Mouse (Mus musculus) hindbrain, embryonic 13.5 days (tissue): ENCODE measurements at regions not wholly inside any gene's neighbourhood (a gene's known extent, or its start where the extent isn't known, plus 50 kb on each side); places are given as distances from the start of the nearest gene placed in this dataset.

Experiments used
- ATAC-seq: fragments of 200-750 bp; cut with Nextera tagmentation; 2 replicates; pipeline ENCODE4 v1.8.0; 2017; ENCODE audit warnings: moderate TSS enrichment; ENCODE audit not compliant: low FRiP score
- H3K27ac ChIP-seq: fragments of 300-500 bp; sonication (generic); 2 replicates; pipeline ENCODE4 v1.5.1; 2015; ENCODE audit warnings: inconsistent platforms, mild to moderate bottlenecking, moderate library complexity
- H3K27me3 ChIP-seq: fragments of 300-500 bp; sonication (generic); 2 replicates; pipeline ENCODE4 v1.6.1; 2015; ENCODE audit warnings: mild to moderate bottlenecking, inconsistent platforms
- H3K36me3 ChIP-seq: fragments of 300-500 bp; sonication (generic); 2 replicates; pipeline ENCODE4 v1.6.1; 2015; ENCODE audit warnings: mild to moderate bottlenecking, inconsistent platforms
- H3K4me1 ChIP-seq: fragments of 300-500 bp; sonication (generic); replicated peaks from 2 replicates; pipeline ENCODE4 v1.6.1; 2015; ENCODE audit warnings: inconsistent platforms
- H3K4me2 ChIP-seq: fragments of 300-500 bp; sonication (generic); 2 replicates; pipeline ENCODE4 v1.6.1; 2015; ENCODE audit warnings: inconsistent platforms, mild to moderate bottlenecking, moderate library complexity
- H3K4me3 ChIP-seq: fragments of 300-500 bp; sonication (generic); 2 replicates; pipeline ENCODE4 v1.5.1; 2015; ENCODE audit warnings: mild to moderate bottlenecking, inconsistent platforms
- H3K9ac ChIP-seq: fragments of 300-500 bp; sonication (generic); 2 replicates; pipeline ENCODE4 v1.6.1; 2015; ENCODE audit warnings: mild to moderate bottlenecking, inconsistent platforms
- H3K9me3 ChIP-seq: fragments of 300-500 bp; sonication (generic); 2 replicates; pipeline ENCODE4 v1.6.1; 2016; ENCODE audit warnings: inconsistent platforms
- WGBS: fragments of 180-500 bp; shearing (Covaris S2); methylation state at CpG from one replicate; pipeline ENCODE4 v1.1.7; 2015; 5-methylcytosine and 5-hydroxymethylcytosine counted together

GRCm38 (mm10) chr19:32912323-32912722, 155.0 kb downstream of the Pten start:
- Histone ChIP-seq H3K9ac (no peak overlapping the region), H3K27me3 (no peaks in the 10 kb centered on the region), H3K27ac (no peak overlapping the region), H3K9me3 (no peaks in the 10 kb centered on the region), H3K36me3 (no peaks in the 10 kb centered on the region), H3K4me3 (no peak overlapping the region), H3K4me1 (0 out of 2 replicates have a peak, but pooled peaks cover 7% of the 10 kb centered on the region), H3K4me2 (no peak overlapping the region)
- WGBS, result 86% methylated on average over 3 of the region's 3 CpGs
- no peak for ATAC-seq

GRCm38 (mm10) chr19:32916507-32917280, 159.4 kb downstream of the Pten start:
- 84% methylated on average over 8 of the region's 8 CpGs for WGBS
- Histone ChIP-seq H3K9ac (no peak overlapping the region), H3K27me3 (no peaks in the 10 kb centered on the region), H3K4me2 (no peak overlapping the region), H3K36me3 (no peaks in the 10 kb centered on the region), H3K9me3 (no peaks in the 10 kb centered on the region), H3K4me3 (no peak overlapping the region), H3K4me1 (no peaks in the 10 kb centered on the region), H3K27ac (no peak overlapping the region)
- no peak for ATAC-seq

DNA sequence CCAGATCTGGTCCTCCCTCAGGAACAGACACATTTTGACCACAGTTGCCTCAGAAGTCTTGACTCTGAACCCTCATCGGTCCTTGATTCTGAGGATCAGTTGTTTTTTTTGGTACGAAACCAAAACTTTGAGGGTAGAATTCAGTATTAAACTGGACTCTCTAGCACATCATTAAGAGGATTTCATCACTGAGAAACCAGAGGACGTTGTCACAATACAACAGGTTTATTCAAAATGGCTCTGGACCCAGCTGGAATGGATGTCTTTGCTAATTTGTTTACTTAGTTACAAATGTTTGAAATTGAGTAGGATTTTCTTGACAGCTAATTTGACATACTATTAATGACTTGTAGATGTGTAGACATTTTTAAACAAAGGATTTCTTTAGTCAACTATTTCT, 163.7 kb downstream of the Pten start:
- no peak for ATAC-seq
- Histone ChIP-seq H3K36me3 (no peaks in the 10 kb centered on the region), H3K27me3 (no peaks in the 10 kb centered on the region), H3K4me2 (no peak overlapping the region), H3K9ac (no peak overlapping the region), H3K4me3 (no peak overlapping the region), H3K4me1 (no peaks in the 10 kb centered on the region), H3K9me3 (no peaks in the 10 kb centered on the region), H3K27ac (no peak overlapping the region)
- 81% methylated on average over 3 of the region's 3 CpGs for WGBS

DNA sequence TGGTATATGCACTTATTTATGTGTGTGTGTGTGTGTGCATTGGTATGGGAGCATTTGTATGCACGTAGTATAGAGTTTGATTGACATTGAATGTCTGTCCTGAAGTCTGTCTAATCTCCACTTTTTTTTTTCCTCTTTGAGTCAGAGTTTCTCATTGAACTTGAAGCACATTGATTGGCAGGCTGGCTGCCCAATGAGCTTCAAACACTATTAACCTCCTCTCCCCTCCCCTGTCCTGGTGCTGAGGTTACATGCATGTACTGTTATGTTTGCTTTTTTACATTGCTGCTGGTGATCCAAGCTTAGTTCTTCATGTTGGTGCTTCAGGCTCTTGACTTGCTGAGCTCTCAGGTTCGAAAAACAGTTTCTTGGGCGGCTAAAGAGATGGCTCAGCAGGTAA, 166.6 kb downstream of the Pten start:
- H3K27ac ChIP-seq, result no peak overlapping the region
- WGBS, result 91% methylated on average over 3 of the region's 3 CpGs
- H3K9me3 ChIP-seq, result no peaks in the 10 kb centered on the region
- H3K27me3 ChIP-seq, result no peaks in the 10 kb centered on the region
- no peaks in the 10 kb centered on the region for H3K36me3 ChIP-seq
- no peak overlapping the region for H3K4me3 ChIP-seq
- no peaks in the 10 kb centered on the region for H3K4me1 ChIP-seq
- no peak for ATAC-seq
- H3K9ac ChIP-seq, result no peak overlapping the region
- no peak overlapping the region for H3K4me2 ChIP-seq

- Histone ChIP-seq H3K4me2 (no peak overlapping the region), H3K36me3 (no peaks in the 10 kb centered on the region), H3K9me3 (no peaks in the 10 kb centered on the region), H3K9ac (no peak overlapping the region), H3K27me3 (no peaks in the 10 kb centered on the region), H3K4me3 (no peak overlapping the region), H3K27ac (no peak overlapping the region), H3K4me1 (no peaks in the 10 kb centered on the region)
- WGBS, result 71% methylated on average over 6 of the region's 6 CpGs
- ATAC-seq, result no peak
These were observed 168.6 kb downstream of the Pten start for GRCm38 (mm10) chr19:32925628-32926505.

- no peaks in the 10 kb centered on the region for H3K9me3 ChIP-seq
- no peaks in the 10 kb centered on the region for H3K36me3 ChIP-seq
- no peak overlapping the region for H3K9ac ChIP-seq
- 84% methylated on average over 4 of the region's 4 CpGs for WGBS
- H3K27ac ChIP-seq, result no peak overlapping the region
- H3K4me1 ChIP-seq, result no peaks in the 10 kb centered on the region
- no peak for ATAC-seq
- no peak overlapping the region for H3K4me3 ChIP-seq
- H3K27me3 ChIP-seq, result no peaks in the 10 kb centered on the region
- no peak overlapping the region for H3K4me2 ChIP-seq
These were observed 169.3 kb downstream of the Pten start for GRCm38 (mm10) chr19:32926571-32926970.

- no peak for ATAC-seq
- Histone ChIP-seq H3K4me1 (no peaks in the 10 kb centered on the region), H3K27me3 (no peaks in the 10 kb centered on the region), H3K27ac (no peak overlapping the region), H3K9ac (no peak overlapping the region), H3K36me3 (no peaks in the 10 kb centered on the region), H3K4me3 (no peak overlapping the region), H3K4me2 (no peak overlapping the region), H3K9me3 (no peaks in the 10 kb centered on the region)
- 91% methylated on average over 5 of the region's 5 CpGs for WGBS
These were observed 176.4 kb downstream of the Pten start for GRCm38 (mm10) chr19:32933676-32934075.

- no peak overlapping the region for H3K4me2 ChIP-seq
- H3K9me3 ChIP-seq, result no peaks in the 10 kb centered on the region
- no peaks in the 10 kb centered on the region for H3K36me3 ChIP-seq
- WGBS, result 87% methylated on average over 5 of the region's 5 CpGs
- H3K27ac ChIP-seq, result no peak overlapping the region
- no peaks in the 10 kb centered on the region for H3K27me3 ChIP-seq
- H3K4me3 ChIP-seq, result no peak overlapping the region
- H3K4me1 ChIP-seq, result no peaks in the 10 kb centered on the region
- H3K9ac ChIP-seq, result no peak overlapping the region
- ATAC-seq, result no peak
These were observed 178.3 kb downstream of the Pten start for GRCm38 (mm10) chr19:32935638-32936037.

- no peak for ATAC-seq
- H3K27ac ChIP-seq, result no peak overlapping the region
- no peaks in the 10 kb centered on the region for H3K27me3 ChIP-seq
- no peak overlapping the region for H3K9ac ChIP-seq
- WGBS, result 79% methylated on average over 6 of the region's 6 CpGs
- H3K36me3 ChIP-seq, result no peaks in the 10 kb centered on the region
- H3K9me3 ChIP-seq, result no peaks in the 10 kb centered on the region
- H3K4me2 ChIP-seq, result no peak overlapping the region
- H3K4me3 ChIP-seq, result no peak overlapping the region
- H3K4me1 ChIP-seq, result no peaks in the 10 kb centered on the region
These were observed 180.3 kb downstream of the Pten start for GRCm38 (mm10) chr19:32937591-32937990.

GRCm38 (mm10) chr19:32939692-32940091, 182.4 kb downstream of the Pten start:
- Histone ChIP-seq H3K4me2 (no peak overlapping the region), H3K36me3 (no peaks in the 10 kb centered on the region), H3K27me3 (no peaks in the 10 kb centered on the region), H3K4me3 (no peak overlapping the region), H3K27ac (no peak overlapping the region), H3K9me3 (no peaks in the 10 kb centered on the region), H3K9ac (no peak overlapping the region), H3K4me1 (no peaks in the 10 kb centered on the region)
- no peak for ATAC-seq
- 84% methylated on average over 5 of the region's 5 CpGs for WGBS

- H3K4me1 ChIP-seq, result no peaks in the 10 kb centered on the region
- WGBS, result 76% methylated on average over 6 of the region's 6 CpGs
These were observed 183.5 kb downstream of the Pten start for GRCm38 (mm10) chr19:32940806-32941205.

GRCm38 (mm10) chr19:32943594-32944230, 186.4 kb downstream of the Pten start:
- no peak overlapping the region for H3K27ac ChIP-seq
- no peak overlapping the region for H3K9ac ChIP-seq
- 85% methylated on average over 2 of the region's 2 CpGs for WGBS

More at GRCm38 (mm10) chr19:32940806-32941205, 183.5 kb downstream of the Pten start:
- H3K9ac ChIP-seq, result no peak overlapping the region
- no peak overlapping the region for H3K4me3 ChIP-seq
- H3K9me3 ChIP-seq, result no peaks in the 10 kb centered on the region
- H3K27me3 ChIP-seq, result no peaks in the 10 kb centered on the region
- H3K27ac ChIP-seq, result no peak overlapping the region
- H3K4me2 ChIP-seq, result no peak overlapping the region
- H3K36me3 ChIP-seq, result no peaks in the 10 kb centered on the region
- no peak for ATAC-seq

More at GRCm38 (mm10) chr19:32943594-32944230, 186.4 kb downstream of the Pten start:
- no peak for ATAC-seq
- Histone ChIP-seq H3K4me1 (no peaks in the 10 kb centered on the region), H3K9me3 (no peaks in the 10 kb centered on the region), H3K4me2 (no peak overlapping the region), H3K4me3 (no peak overlapping the region), H3K36me3 (no peaks in the 10 kb centered on the region), H3K27me3 (no peaks in the 10 kb centered on the region)
